Mouse (Mus musculus) G1E (cell line): ENCODE data around the gene Tom1. TPM values are rescaled to one million over a fixed set of nuclear protein-coding genes. Genes with fewer than 3 reads are reported as not detected.
A peak's percentile ranks its signal among the peaks of the same experiment; 100 is the strongest.

Experiments
- ATAC-seq: 2 replicates; pipeline ENCODE4 v1.8.0; 2016; ENCODE audit warnings: mild to moderate bottlenecking; ENCODE audit not compliant: insufficient number of reproducible peaks, poor library complexity, low FRiP score, severe bottlenecking; ENCODE audit errors: extremely low read depth
- DNase-seq: peaks from one replicate; pipeline ENCODE4 v3.0.0; 2012; ENCODE audit warnings: low spot score
- H3K27me3 ChIP-seq: 2 replicates; pipeline ENCODE4 v1.6.1; 2012; ENCODE audit warnings: mild to moderate bottlenecking, low read length, inconsistent platforms; ENCODE audit not compliant: insufficient read depth
- H3K36me3 ChIP-seq: replicated peaks from 2 replicates; pipeline ENCODE3; 2012; ENCODE audit warnings: mild to moderate bottlenecking, inconsistent platforms
- H3K4me1 ChIP-seq: 2 replicates; pipeline ENCODE4 v1.6.1; 2012; ENCODE audit warnings: low read depth, low read length, inconsistent platforms, mixed read lengths; ENCODE audit not compliant: insufficient read depth
- H3K4me3 ChIP-seq: 2 replicates; pipeline ENCODE4 v1.5.1; 2012; ENCODE audit warnings: low read depth, mild to moderate bottlenecking, inconsistent platforms, low read length, moderate library complexity, mixed read lengths
- H3K9me3 ChIP-seq: replicated peaks from 2 replicates; pipeline ENCODE4 v1.6.1; 2012; ENCODE audit warnings: inconsistent platforms
- CTCF ChIP-seq: IDR thresholded peaks from 2 replicates; pipeline ENCODE4 v1.5.1; 2012; ENCODE audit warnings: low read depth, low read length, inconsistent platforms, mixed read lengths
- GATA1 ChIP-seq: IDR thresholded peaks from 2 replicates; pipeline ENCODE4 v1.6.1; 2012; ENCODE audit warnings: borderline replicate concordance, low read length, inconsistent platforms, mixed read lengths
- GATA2 ChIP-seq: IDR thresholded peaks from 2 replicates; pipeline ENCODE4 v1.6.1; 2012; ENCODE audit warnings: low read depth, low read length, inconsistent platforms, borderline replicate concordance
- POLR2AphosphoS5 ChIP-seq: IDR thresholded peaks from 2 replicates; pipeline ENCODE4 v1.6.1; 2012; ENCODE audit warnings: low read depth, low read length, inconsistent platforms; ENCODE audit not compliant: insufficient replicate concordance
- TAL1 ChIP-seq: conservative IDR thresholded peaks from 2 replicates; pipeline ENCODE4 v1.6.1; 2012; ENCODE audit warnings: low read depth, low read length, inconsistent platforms, mixed read lengths
- polyA plus RNA-seq: library from polyadenylated mRNA; stranded (reverse); fragments of >175 nt; gene quantifications from 2 replicates; pipeline ENCODE4 v1.2.3, GENCODE M21; 2012
- total RNA-seq, 2 experiments: library from RNA; stranded (forward) in 1 of 2; stranded (reverse) in 1 of 2; fragments of 200-1000 nt in 1 of 2; fragments of >200 nt in 1 of 2; fragmentation: Nextera tagmentation in 1 of 2; gene quantifications; 2 replicates each; pipeline ENCODE4 v1.2.3; 2014 to 2017

Tom1 gene
- total RNA-seq (2014; fragmentation: Nextera tagmentation) = 42.6 and 55.8 TPM in 2 replicates
- total RNA-seq (2017) = 27.7 and 29.4 TPM in 2 replicates
- 15.4 and 17.4 TPM in 2 replicates for polyA plus RNA-seq

GRCm38 (mm10) chr8:75033511-75034243 lies at the start of gene Tom1:
Gene Tom1 (plus strand): TSS chr8:75033705.
- DNase-seq (peak; percentile 97), ATAC-seq (peak; percentile 97)
- H3K4me3 ChIP-seq = peak within 1 kb of the TSS; percentile 75
- peaks cover 31% of the 10 kb centered on the region for H3K4me1 ChIP-seq
- no peaks in the 10 kb centered on the region for H3K9me3 ChIP-seq
- H3K27me3 ChIP-seq = no peaks in the 10 kb centered on the region
- TF ChIP-seq TAL1 (no peak), CTCF (no peak), GATA1 (no peak), GATA2 (no peak), POLR2AphosphoS5 (no peak)
- H3K36me3 ChIP-seq = peaks cover 67% of the 10 kb centered on the region

- no peaks in the 10 kb centered on the region for H3K9me3 ChIP-seq
- ATAC-seq (no peak), DNase-seq (no peak)
- H3K4me1 ChIP-seq = no peaks in the 10 kb centered on the region
- H3K36me3 ChIP-seq = no peaks in the 10 kb centered on the region
- peaks cover 6% of the 10 kb centered on the region for H3K27me3 ChIP-seq
- TF ChIP-seq CTCF (no peak), GATA1 (no peak), POLR2AphosphoS5 (no peak), TAL1 (no peak), GATA2 (no peak)
- no peak overlapping the region for H3K4me3 ChIP-seq
These were observed 46.1 kb upstream of the Tom1 start for GRCm38 (mm10) chr8:74987436-74987835.

GRCm38 (mm10) chr8:74990021-74990420 lies 43.5 kb upstream of the Tom1 start:
- ATAC-seq (no peak), DNase-seq (no peak)
- no peaks in the 10 kb centered on the region for H3K36me3 ChIP-seq
- H3K9me3 ChIP-seq = no peaks in the 10 kb centered on the region
- peaks cover 6% of the 10 kb centered on the region for H3K27me3 ChIP-seq
- H3K4me1 ChIP-seq = peaks cover 10% of the 10 kb centered on the region
- no peak overlapping the region for H3K4me3 ChIP-seq
- TF ChIP-seq TAL1 (no peak), CTCF (no peak), POLR2AphosphoS5 (no peak), GATA2 (no peak), GATA1 (no peak)

GRCm38 (mm10) chr8:74993081-74993474 lies 40.4 kb upstream of the Tom1 start, which contains the start of gene Hmgxb4:
Gene Hmgxb4 (plus strand): TSS chr8:74993356.
- no peak for ATAC-seq
- DNase-seq = no peak
- H3K4me3 ChIP-seq = peak within 1 kb of the TSS; percentile 80
- H3K9me3 ChIP-seq = no peaks in the 10 kb centered on the region
- no peak for TF ChIP-seq GATA2
- no peak for TF ChIP-seq TAL1
- no peak for TF ChIP-seq CTCF
- no peak for TF ChIP-seq POLR2AphosphoS5
- no peak for TF ChIP-seq GATA1
- peaks cover 12% of the 10 kb centered on the region for H3K4me1 ChIP-seq
- peaks cover 6% of the 10 kb centered on the region for H3K27me3 ChIP-seq
- peaks cover 11% of the 10 kb centered on the region for H3K36me3 ChIP-seq

GRCm38 (mm10) chr8:74993475-74994451 lies 39.7 kb upstream of the Tom1 start:
- peaks cover 6% of the 10 kb centered on the region for H3K27me3 ChIP-seq
- H3K4me1 ChIP-seq = peaks cover 12% of the 10 kb centered on the region
- no peak for TF ChIP-seq TAL1
- peak; percentile 80 for DNase-seq
- peak overlapping the region; percentile 80 for H3K4me3 ChIP-seq
- peak; percentile 92 for ATAC-seq
- peaks cover 15% of the 10 kb centered on the region for H3K36me3 ChIP-seq
- H3K9me3 ChIP-seq = no peaks in the 10 kb centered on the region

- ATAC-seq = no peak
- Histone ChIP-seq H3K9me3 (no peaks in the 10 kb centered on the region), H3K4me3 (peak overlapping the region; percentile 80), H3K4me1 (peaks cover 12% of the 10 kb centered on the region), H3K27me3 (peaks cover 3% of the 10 kb centered on the region; the same call in 1 of the 2 replicates), H3K36me3 (peaks cover 23% of the 10 kb centered on the region)
- TF ChIP-seq TAL1 (no peak), CTCF (no peak), GATA2 (no peak), GATA1 (no peak), POLR2AphosphoS5 (no peak)
- DNase-seq = no peak
These were observed 39.0 kb upstream of the Tom1 start for GRCm38 (mm10) chr8:74994540-74994939.
